Mouse (Mus musculus): ENCODE measurements around the gene Dnah12.
"Not testable (repeated sequence)": the region's sequence is repeated elsewhere in the genome, so short reads cannot be mapped to it uniquely, and the experiment has no call there.

The Dnah12 gene

GRCm38 (mm10) chr14:26881700-26882099, 188.6 kb downstream of the Dnah12 start:
- DNase-seq (ENCODE audit: low spot score in 2 of 2) = no peak

GRCm38 (mm10) chr14:26887244-26887643, 194.2 kb downstream of the Dnah12 start:
- no peak for DNase-seq (ENCODE audit: low spot score in 2 of 2)

GRCm38 (mm10) chr14:26890777-26891176, 197.7 kb downstream of the Dnah12 start:
- no peak for DNase-seq (ENCODE audit: low spot score in 2 of 2)

- DNase-seq (ENCODE audit: low spot score in 2 of 2) = no peak
These were observed 201.3 kb downstream of the Dnah12 start, which contains the start of gene Asb14 for GRCm38 (mm10) chr14:26894392-26894791. TSS of gene Asb14 (plus strand) at chr14:26894557.

GRCm38 (mm10) chr14:26899490-26899889, 206.4 kb downstream of the Dnah12 start:
- no peak for DNase-seq (ENCODE audit: low spot score in 2 of 2)

GRCm38 (mm10) chr14:26900893-26901292, 207.8 kb downstream of the Dnah12 start:
- no peak for DNase-seq (ENCODE audit: low spot score in 2 of 2)

- DNase-seq (ENCODE audit: low spot score in 2 of 2) = no peak
These were observed 214.3 kb downstream of the Dnah12 start for GRCm38 (mm10) chr14:26907401-26907800.

- not testable (repeated sequence) for DNase-seq (ENCODE audit: low spot score in 2 of 2)
These were observed 217.4 kb downstream of the Dnah12 start for GRCm38 (mm10) chr14:26910461-26910860.

- DNase-seq (ENCODE audit: low spot score in 2 of 2) = no peak
These were observed 218.1 kb downstream of the Dnah12 start for GRCm38 (mm10) chr14:26911201-26911600.

- DNase-seq (ENCODE audit: low spot score in 2 of 2) = no peak
These were observed 218.8 kb downstream of the Dnah12 start for GRCm38 (mm10) chr14:26911826-26912225.

- no peak for DNase-seq (ENCODE audit: low spot score in 2 of 2)
These were observed 220.7 kb downstream of the Dnah12 start for GRCm38 (mm10) chr14:26913681-26914268.

- no peak for DNase-seq (ENCODE audit: low spot score in 2 of 2)
These were observed 226.2 kb downstream of the Dnah12 start for GRCm38 (mm10) chr14:26919310-26919709.

GRCm38 (mm10) chr14:26923702-26924421, 230.8 kb downstream of the Dnah12 start:
- no peak for DNase-seq (ENCODE audit: low spot score in 2 of 2)

GRCm38 (mm10) chr14:26934891-26935290, 241.8 kb downstream of the Dnah12 start:
- no peak for DNase-seq (ENCODE audit: low spot score in 2 of 2)

- no peak for DNase-seq (ENCODE audit: low spot score in 2 of 2)
These were observed 242.5 kb downstream of the Dnah12 start for GRCm38 (mm10) chr14:26935558-26935957.

Data from urinary bladder, postnatal 36 days (tissue).